Mouse (Mus musculus) testis, postnatal 14 days (tissue): ENCODE measurements around the gene Tbcb.
"Not testable (repeated sequence)": the region's sequence is repeated elsewhere in the genome, so short reads cannot be mapped to it uniquely, and the experiment has no call there.

Experiments used
- DNase-seq: peaks from one replicate; pipeline ENCODE4 v3.0.0; 2021; ENCODE audit warnings: low spot score

Tbcb gene

DNA sequence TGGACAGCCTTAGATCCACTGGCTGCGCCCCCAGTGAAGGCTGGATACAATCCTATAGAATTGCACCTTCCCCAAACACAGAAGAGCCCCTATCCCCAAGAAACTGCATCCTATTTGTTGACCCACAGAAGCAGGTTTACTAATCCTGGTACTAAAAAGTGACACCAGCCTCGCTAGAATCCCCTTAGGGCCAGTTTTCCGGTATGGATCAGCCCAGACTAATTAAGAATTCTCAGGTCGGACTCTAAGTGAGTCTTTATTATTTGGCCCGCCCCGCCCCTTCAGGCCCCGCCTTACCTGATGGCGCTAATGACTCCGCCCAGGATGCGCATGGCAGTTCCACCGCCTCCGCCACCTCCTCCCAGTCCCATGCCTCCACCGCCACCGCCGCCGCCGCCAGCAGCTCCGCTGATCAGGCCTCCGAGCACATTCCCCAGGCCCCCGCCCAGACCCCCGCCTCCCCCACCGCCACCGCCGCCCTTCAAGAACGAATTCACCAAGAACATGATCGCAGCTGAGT, 38.4 kb downstream of the Tbcb start:
- DNase-seq = peak; percentile 74

DNA sequence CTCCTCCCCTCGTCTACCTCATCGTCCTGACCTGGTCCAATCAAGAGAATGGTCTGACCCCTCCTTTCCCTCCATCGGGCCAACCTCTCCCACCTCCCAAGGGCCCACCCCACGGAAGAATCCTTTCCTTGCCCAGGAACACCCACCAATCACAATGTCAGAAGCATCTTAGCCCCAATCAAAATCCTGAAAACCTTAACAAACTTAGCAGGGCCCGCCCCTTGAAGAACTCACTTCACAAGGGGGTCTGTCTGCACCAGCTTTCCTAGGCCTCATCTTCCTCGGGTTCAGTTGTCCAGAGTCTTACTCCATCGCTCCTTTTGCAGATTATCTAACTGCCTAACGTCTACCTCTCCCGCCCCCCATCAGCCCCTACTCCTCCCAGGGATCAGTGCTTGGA, 39.1 kb downstream of the Tbcb start:
- no peak for DNase-seq

DNA sequence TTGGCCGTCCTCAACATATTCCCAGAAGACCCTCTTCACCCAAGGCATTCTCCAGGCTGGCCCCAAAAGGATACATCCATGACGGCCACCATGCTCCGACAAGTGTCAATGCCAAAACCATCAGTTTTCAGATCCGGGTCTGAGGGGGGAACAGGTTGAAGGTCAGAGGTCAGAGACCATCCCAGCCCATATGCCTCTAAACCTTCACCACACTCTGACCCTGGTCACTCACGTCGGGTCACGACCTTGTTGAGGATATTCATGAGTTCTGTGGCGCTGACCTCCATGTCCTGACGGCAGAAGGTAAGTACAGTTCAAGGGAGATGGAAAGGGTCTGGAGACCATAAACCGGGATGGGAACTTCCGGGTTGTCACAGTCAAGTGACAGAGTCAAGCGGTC, 40.0 kb downstream of the Tbcb start:
- DNase-seq = no peak

DNA sequence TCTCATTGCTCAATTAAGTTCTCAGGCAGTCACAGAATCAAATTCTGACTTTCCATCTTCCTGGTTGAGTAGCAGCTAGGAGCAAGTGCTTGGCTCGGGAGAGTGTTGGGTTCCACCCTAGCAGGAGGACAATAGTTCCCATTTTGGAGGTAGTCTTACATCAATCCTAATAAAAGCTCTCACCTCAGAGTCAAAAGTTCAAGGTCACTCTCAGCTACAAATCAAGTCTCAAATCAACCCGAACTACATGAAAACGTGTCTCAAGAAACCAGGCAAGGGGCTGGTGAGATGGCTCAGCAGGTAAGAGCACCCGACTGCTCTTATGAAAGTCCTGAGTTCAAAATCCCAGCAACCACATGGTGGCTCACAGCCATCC, 43.0 kb downstream of the Tbcb start:
- no peak for DNase-seq

DNA sequence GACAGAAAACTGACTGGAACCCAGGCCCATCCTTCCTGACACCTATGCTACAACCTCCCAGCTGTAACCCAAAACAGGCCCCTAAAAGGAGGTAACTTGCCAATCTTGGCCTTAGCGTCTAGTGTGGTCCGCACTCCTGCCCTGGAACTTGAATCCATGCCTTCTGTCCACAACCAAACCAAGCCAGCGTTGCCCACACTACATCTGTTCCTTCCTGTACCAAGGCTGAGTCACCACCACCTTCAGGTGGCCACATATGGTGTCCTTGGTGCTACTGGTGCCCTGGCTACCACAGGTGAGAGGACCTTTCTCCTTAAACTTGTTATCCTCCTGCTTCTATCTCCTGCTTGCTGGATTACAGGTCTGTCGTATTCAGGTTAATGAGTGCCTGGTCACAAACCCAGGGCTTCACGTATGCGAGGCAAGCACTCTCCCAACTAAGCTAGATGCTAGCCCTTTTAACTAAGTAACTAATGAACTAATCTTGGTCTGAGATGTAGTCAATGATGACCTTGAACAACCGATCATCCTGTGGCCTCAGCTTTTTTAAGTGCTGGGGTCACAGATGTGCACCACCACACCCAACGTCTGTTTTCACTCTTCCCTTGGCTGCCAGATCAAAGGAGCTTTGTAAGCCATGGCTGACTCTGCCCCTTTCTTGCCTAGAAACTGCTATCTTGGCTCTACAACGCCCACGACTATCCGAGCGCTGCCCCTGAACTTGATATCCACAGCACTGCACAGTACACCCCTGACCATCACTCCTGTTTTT, 43.5 kb downstream of the Tbcb start:
- DNase-seq = no peak

DNA sequence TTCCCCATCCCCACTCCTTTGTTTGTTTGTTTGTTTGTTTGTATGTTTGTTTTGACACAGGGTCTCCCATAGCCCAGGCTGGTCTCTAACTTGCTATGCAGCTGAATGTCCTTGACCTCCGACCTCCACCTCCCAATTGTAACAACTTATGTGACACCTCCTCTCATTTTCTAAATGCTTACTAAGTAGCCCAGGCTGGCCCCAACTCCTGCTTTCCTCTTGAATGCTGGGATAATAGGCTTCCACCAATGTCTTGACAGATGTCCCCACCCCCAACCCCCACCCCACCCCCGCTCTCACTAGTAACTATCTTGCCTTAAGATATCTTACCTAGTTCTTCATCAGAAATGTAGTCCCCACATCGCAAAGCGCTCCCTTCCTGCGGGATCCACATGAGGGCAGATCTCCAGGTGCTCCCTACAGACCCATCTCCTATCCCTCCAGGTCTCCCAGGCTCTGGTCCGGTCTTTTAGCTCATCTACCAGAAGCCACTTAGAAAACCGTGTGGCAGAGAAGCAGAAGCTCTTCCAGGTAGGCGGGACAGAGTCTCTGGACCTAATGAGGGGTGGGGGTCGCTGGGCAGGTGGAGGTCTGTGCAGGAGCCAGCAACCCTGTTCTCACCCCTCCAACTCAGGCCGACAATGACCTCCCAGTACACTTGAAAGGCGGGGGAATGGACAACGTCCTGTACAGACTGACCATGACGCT, 47.3 kb downstream of the Tbcb start:
- no peak for DNase-seq

DNA sequence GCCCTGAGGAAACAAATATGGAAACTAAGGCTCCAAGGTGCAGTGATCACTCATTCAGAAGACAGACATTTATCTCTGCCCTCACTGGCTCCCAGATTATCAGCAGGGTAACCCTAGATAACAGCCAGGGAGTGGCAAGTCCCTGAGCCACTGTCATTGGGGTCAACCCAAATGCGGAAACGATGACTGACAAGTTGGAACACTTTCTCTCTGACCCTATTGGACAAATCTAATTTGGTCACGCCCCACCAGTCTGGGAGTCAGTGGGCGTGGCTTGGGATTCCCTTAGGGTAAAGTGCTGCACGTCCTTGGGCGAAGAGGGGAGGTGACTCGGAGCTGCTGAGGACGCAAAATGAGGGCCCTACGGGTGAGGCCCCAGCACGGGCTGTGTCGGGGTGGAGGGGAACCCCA, 48.2 kb downstream of the Tbcb start, which contains the start of gene Cox7a1:
Gene Cox7a1, plus strand, starts transcription at position 266 of the 411 bp plus-strand sequence.
- peak; percentile 85 for DNase-seq

DNA sequence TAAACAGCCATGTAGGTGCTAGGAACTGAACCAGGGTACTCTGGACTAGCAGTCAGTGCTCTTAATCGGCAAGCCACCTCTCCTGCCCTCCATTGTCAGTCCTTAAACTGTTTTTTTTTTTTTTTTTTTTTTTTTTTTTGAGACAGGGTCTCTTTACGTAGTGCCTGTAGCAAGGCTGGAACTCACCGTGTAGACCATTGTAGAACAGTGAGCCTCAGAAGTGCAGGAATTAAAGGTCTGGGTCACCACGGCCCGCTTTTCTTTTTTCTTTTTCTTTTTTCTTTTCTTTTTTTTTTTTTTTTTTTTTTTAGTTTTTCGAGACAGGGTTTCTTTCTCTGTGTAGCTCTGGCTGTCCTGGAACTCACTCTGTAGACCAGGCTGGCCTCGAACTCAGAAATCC, 48.9 kb downstream of the Tbcb start:
- DNase-seq = not testable (repeated sequence)

DNA sequence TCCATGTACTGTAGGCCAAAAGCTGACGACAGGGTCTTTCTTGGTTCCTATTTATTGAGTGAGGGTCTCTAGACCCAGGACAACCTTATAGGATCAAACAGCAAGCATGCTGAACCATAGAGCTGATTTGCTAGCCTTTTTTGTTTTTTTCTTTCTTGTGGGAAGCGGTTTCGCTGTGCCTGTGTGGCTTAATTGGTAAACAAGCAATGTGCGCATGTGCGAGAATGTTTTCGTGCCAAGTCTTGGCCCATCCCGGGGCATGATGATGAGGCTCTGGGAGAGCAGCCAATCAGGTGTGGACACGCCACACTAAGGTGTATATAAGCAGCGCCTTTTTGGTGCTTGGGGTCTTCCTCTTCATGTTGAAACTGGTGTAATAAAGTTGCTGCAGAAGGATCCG, 50.1 kb downstream of the Tbcb start:
- DNase-seq = not testable (repeated sequence)

DNA sequence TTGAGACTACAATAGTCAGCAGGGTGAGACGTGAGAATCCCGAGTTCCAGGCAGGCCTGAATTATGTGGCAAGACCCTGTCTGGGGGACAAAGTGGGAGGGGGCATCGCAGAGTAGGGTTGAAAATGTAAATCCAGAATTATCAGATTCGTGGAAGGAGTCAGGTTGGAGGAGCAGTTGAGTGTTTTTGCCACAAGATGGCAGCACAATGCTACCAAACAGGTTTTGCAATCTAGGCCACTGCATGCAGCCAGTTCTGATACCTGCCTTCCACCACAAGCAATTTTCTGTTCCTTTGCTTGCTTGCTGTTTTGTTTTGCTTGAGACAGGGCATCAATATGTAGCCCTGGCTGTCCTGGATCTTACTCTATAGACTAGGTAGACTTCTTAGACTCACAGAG, 50.8 kb downstream of the Tbcb start:
- peak; percentile 47 for DNase-seq

DNA sequence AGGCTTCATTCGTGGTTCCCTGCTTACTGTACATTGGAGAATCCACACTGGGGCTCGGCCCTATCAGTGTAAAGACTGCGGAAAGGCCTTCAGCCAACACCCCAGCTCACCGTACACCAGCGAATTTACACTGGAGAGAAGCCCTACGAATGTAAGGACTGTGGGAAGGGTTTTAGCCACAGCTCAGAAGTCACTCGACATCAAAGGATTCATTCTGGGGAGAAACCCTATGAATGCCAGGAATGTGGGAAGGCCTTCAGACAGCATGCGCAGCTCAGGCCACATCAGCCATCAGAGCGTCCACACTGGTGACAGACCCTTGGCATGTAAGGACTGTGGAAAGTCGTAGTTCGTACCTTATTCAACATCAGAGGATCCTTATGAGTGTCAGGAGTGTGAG, 53.8 kb downstream of the Tbcb start:
- no peak for DNase-seq

DNA sequence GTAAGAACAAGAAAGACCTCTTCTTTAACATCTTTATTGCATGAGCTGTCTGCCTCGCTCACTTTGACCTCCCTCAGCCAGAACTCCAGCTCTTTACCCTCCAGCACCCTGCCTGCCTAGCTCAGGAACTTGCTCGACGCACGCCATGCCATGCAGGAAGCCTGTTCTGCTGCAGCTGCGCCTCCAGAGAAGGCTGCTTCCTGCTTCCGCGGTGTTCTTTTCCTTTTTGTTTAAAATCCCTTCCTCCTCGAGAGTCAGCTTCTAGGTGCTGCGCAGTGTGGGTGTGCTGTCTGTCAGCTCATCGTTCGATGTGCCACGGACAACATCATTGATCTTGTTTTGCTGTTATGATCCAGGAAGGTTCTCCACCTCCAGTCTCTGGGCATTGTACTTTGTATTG, 55.6 kb downstream of the Tbcb start:
- DNase-seq = no peak
